Mouse (Mus musculus) heart, postnatal 0 days (tissue): ENCODE results near the gene Kdm1a.

Experiments used
- CTCF ChIP-seq: IDR thresholded peaks from 2 replicates; pipeline ENCODE4 v1.5.1; 2016; ENCODE audit warnings: antibody characterized with exemption, control low read depth, low read depth
- EP300 ChIP-seq: IDR thresholded peaks from 2 replicates; pipeline ENCODE4 v1.6.1; 2016; ENCODE audit warnings: antibody characterized with exemption, low read depth

GRCm38 (mm10) chr4:136569998-136570397 is 32.5 kb downstream of the Kdm1a start:
- TF ChIP-seq CTCF (no peak), EP300 (no peak)
